Mouse (Mus musculus) frontal cortex, postnatal 25 days (tissue): ENCODE measurements at regions not wholly inside any gene's neighbourhood (a gene's known extent, or its start where the extent isn't known, plus 50 kb on each side); places are given as distances from the start of the nearest gene placed in this dataset.
A peak's percentile ranks its signal among the peaks of the same experiment; 100 is the strongest.

Experiments
- DNase-seq, 2 experiments: peaks; one replicate each; pipeline ENCODE4 v3.0.0; 2022; ENCODE audit warnings: low spot score in 2 of 2

- no peak for DNase-seq
Measured at GRCm38 (mm10) chr9:30174646-30175045, 211.7 kb upstream of the Ntm start.

- DNase-seq: no peak
Measured at GRCm38 (mm10) chr9:30175376-30175775, 212.4 kb upstream of the Ntm start.

GRCm38 (mm10) chr9:30183409-30183808 lies 220.5 kb upstream of the Ntm start:
- no peak for DNase-seq

- no peak for DNase-seq
Measured at GRCm38 (mm10) chr9:30184996-30185763, 222.2 kb upstream of the Ntm start.

GRCm38 (mm10) chr9:30186261-30186660 lies 223.3 kb upstream of the Ntm start:
- no peak for DNase-seq

GRCm38 (mm10) chr9:30190078-30190477 lies 227.1 kb upstream of the Ntm start:
- no peak for DNase-seq

- DNase-seq: peak; percentile 14 to 25
Measured at GRCm38 (mm10) chr9:30191119-30191518, 228.2 kb upstream of the Ntm start.

GRCm38 (mm10) chr9:30191902-30192301 lies 229.0 kb upstream of the Ntm start:
- no peak for DNase-seq

- no peak for DNase-seq
Measured at GRCm38 (mm10) chr9:30194866-30195265, 231.9 kb upstream of the Ntm start.

- DNase-seq: no peak
Measured at GRCm38 (mm10) chr9:30202411-30202810, 224.5 kb upstream of the Snx19 start.

GRCm38 (mm10) chr9:30207631-30208030 lies 219.3 kb upstream of the Snx19 start:
- DNase-seq: no peak

GRCm38 (mm10) chr9:30209806-30210205 lies 217.1 kb upstream of the Snx19 start:
- DNase-seq: no peak

GRCm38 (mm10) chr9:30212471-30213075 lies 214.3 kb upstream of the Snx19 start:
- DNase-seq: peak; percentile 27

- peak; percentile 31 to 32 for DNase-seq
Measured at GRCm38 (mm10) chr9:30234501-30235163, 192.3 kb upstream of the Snx19 start.

- DNase-seq: no peak
Measured at GRCm38 (mm10) chr9:30235791-30236190, 191.1 kb upstream of the Snx19 start.

GRCm38 (mm10) chr9:30242107-30242506 lies 184.8 kb upstream of the Snx19 start:
- DNase-seq: no peak

GRCm38 (mm10) chr9:30264533-30265168 lies 162.3 kb upstream of the Snx19 start:
- peak; percentile 59 to 66 for DNase-seq

- no peak for DNase-seq
Measured at GRCm38 (mm10) chr9:30271081-30271480, 155.8 kb upstream of the Snx19 start.

- DNase-seq: no peak
Measured at GRCm38 (mm10) chr9:30273836-30274235, 153.1 kb upstream of the Snx19 start.

GRCm38 (mm10) chr9:30278231-30278630 lies 148.7 kb upstream of the Snx19 start:
- no peak for DNase-seq

GRCm38 (mm10) chr9:30283080-30283770 lies 143.7 kb upstream of the Snx19 start:
- no peak for DNase-seq

- DNase-seq: no peak
Measured at GRCm38 (mm10) chr9:30283771-30284148, 143.1 kb upstream of the Snx19 start.
